Mouse (Mus musculus): ENCODE measurements around the gene Kdm5c. TPM values are rescaled to one million over a fixed set of nuclear protein-coding genes. Genes with fewer than 3 reads are reported as not detected.

Kdm5c gene
- polyA plus RNA-seq, 1 experiment = 25.2 TPM

Other genes with a start within 250 kb of the Kdm5c start
- gene Hsd17b10, start 231.2 kb upstream of the Kdm5c start, polyA plus RNA-seq (2012; ENCODE audit: insufficient read depth, insufficient read length, missing spikeins) = 221 and 367 TPM in 2 replicates
- 2.0 and 2.3 TPM in 2 replicates for gene Ribc1, start 216.7 kb upstream of the Kdm5c start, polyA plus RNA-seq (2012; ENCODE audit: insufficient read depth, insufficient read length, missing spikeins)
- gene Smc1a, start 216.6 kb upstream of the Kdm5c start, polyA plus RNA-seq (2012; ENCODE audit: insufficient read depth, insufficient read length, missing spikeins) = 39.7 and 40.6 TPM in 2 replicates
- 36.4 and 55.1 TPM in 2 replicates for gene Iqsec2, start 88.8 kb upstream of the Kdm5c start, polyA plus RNA-seq (2012; ENCODE audit: insufficient read depth, insufficient read length, missing spikeins)
- gene Kantr, start 94.5 kb downstream of the Kdm5c start, polyA plus RNA-seq (2012; ENCODE audit: insufficient read depth, insufficient read length, missing spikeins) = 2.9 and 3.3 TPM in 2 replicates
- 7.0 and 7.7 TPM in 2 replicates for gene Tspyl2, start 109.4 kb downstream of the Kdm5c start, polyA plus RNA-seq (2012; ENCODE audit: insufficient read depth, insufficient read length, missing spikeins)
- 1.2 TPM in 1 of 2 replicates, not detected in the other for gene Gpr173, start 135.7 kb downstream of the Kdm5c start, polyA plus RNA-seq (2012; ENCODE audit: insufficient read depth, insufficient read length, missing spikeins)

Measured in brown adipose tissue, adult 24 weeks (tissue).